Mouse (Mus musculus): ENCODE results near the gene Pknox1.

Pknox1 gene

GRCm38 (mm10) chr17:31556253-31556652, 8.3 kb upstream of the Pknox1 start:
- no peak for DNase-seq

DNA sequence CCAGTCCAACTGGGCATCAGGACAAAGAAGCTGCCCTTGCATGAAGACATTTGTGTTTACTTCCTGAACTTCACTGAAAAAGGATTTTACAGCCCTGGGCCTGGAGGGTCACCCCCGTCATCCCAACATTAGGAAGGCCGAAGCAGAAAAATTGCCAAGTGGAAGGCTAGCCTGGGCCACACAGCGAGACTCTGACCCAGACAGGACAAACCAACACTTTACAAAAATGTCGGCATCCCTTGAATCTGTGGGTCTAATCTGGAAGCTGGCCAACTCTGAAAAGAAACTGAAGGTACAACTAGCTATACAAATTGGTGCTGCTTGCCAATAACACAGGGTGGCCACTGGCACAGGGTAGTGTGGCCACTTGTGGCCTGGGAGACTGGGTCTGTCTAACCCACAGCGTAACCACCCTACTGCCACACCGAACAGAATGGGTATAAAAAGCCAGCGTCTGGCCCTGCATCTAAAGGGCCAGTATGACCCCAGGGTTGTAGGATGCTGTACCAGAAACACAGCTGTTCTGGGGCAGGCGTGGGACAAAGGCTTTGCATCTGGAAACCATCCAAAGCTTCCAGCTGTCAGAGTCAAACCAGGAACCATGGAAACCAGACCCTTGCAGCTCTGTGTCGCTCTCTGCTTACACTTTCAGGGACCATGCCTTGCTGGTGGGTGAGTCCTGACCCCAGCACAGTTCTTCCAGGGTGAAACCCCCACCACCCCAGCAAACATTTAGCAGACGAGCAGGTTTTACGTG, 7.2 kb upstream of the Pknox1 start:
- no peak for DNase-seq

DNA sequence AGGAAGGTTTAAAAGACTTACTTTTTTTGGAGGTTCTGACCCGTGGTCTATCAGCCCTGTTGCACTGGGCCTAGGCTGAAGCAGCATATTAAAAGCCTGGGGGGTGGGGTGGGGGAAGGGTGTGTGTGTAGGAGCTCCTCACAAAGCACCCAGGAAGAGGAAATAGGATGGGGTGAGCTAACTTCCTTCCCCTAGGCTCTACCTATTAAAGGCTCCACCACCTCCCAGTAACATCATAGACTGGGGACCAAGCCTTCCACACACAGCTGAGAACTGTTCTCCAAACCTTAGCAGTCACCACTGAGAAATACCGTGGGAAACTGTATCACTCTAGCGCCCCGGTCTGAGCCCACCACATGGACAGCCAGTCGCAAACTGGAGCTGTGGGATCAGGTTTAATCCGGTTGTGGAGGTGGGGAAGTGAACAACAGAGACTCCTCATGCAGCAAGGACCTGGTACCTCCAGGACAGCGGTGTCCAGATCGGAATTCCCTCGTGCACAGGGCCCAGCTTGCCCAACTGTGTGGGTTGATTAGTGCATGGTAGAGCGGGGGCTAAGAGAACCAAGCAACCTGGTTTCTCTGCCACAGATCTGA, 6.5 kb upstream of the Pknox1 start:
- no peak for DNase-seq

- no peak for DNase-seq
These were observed 5.3 kb upstream of the Pknox1 start for GRCm38 (mm10) chr17:31559021-31559789.

- DNase-seq, result peak; percentile 65 to 68
These were observed 911 bp upstream of the Pknox1 start for GRCm38 (mm10) chr17:31563632-31564014.

- no peak for DNase-seq
These were observed 265 bp downstream of the Pknox1 start for GRCm38 (mm10) chr17:31564858-31565140.

DNA sequence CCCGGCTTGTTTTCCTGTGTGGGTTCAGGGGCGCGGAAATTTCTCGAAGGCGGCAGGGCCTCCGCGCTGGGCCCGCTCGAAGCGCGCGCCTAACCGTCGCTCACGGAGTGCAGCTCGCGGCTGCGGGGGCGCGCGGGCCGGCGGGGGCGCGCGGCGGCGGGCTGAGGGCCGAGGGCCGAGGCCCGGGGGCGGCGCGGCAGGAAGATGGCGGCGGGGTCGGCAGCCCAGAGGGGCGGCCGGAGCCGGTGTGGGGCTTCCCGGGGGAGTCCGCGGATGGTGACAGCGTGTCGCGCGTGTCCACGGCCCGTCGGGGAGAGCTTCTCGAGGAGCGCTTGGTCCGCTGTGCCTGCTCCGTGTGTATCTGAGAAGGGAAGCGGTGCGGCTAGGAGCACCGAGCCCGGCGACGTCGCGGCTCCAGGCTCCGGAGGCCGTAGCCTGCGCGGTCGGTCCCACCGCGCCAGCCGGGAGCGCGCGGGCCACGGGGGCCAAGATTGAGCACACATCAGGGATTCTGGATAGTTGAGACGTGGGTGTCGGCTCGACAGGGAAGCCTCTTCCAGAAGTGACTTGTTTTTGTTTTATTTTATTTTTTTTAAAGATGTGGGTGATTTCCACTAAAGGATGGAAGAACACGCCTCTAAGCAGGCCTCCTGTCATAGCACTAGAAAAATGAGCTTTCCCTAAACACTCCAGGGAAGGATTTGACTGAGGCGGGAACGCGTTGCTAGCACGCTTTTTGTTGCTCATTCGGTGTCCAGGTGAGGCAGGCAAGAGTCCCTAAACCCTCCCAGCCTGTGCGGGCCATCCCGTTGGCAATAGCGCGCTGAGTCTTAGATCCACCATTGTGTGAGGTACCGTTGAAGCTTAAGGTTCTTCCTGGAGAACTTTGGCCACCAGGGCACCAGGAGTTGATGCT, 865 bp downstream of the Pknox1 start:
- peak; percentile 81 for DNase-seq

DNA sequence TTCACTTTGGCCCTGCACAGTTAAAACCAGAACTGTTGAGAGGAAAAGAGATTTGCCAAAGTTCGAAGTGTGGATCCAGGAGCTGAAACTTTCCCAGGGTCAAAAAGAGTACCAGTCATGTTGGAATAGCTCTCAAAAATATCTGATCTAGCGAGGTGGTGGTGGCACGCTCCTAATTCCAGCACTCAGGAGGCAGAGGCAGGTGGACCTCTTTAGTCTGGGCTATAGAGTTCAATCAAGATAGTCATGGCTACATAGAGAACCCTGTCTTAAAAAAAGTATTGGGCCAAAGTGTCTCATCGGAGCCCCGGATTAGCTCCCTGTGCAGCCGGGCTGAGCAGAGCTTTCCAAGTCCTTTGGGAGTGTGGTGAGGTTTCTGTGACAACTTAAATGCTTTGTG, 1.7 kb downstream of the Pknox1 start:
- no peak for DNase-seq

- DNase-seq, result no peak
These were observed 5.2 kb downstream of the Pknox1 start for GRCm38 (mm10) chr17:31569756-31570155.

DNA sequence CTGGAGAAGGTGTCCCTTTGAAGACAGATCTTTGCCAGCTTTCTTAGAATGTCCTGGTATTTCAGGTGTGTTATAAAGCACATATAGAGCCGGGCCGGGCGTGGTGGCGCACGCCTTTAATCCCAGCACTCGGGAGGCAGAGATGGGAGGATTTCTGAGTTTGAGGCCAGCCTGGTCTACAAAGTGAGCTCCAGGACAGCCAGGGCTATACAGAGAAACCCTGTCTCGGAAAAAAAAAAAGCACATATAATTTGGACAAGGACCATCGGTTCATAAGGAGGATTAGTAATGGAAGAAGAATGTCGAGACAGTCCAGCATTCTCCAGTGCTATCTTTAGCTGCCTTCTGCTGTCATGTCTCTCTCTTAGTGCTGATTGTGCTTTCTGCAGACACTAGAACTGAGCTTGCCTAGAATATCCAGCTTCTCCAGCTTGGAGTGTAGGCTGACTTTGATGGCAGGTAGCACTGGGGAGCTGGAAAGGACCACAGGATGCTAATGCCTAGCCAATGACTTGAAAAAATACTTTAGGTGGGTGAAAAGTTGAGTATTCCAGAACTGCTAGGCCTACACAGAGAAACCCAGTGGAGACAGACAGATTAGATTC, 5.9 kb downstream of the Pknox1 start:
- DNase-seq, result peak in 1 of 2 experiments; percentile 39

DNA sequence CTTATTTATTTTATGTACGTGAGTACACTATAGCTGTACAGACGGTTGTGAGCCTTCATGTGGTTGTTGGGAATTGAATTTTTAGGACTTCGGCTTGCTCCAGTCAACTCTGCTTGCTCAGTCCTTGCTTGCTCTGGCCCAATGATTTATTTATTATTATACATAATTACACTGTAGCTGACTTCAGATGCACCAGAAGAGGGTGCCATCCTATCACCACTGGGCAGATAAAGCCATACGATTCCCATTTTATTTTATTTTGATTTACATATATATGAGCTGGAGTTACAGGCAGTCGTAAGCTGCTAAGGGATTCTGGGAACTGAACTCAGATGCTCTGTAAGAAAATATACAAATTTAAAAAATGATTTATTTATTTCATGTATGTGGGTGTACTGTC, 7.2 kb downstream of the Pknox1 start:
- no peak for DNase-seq

DNA sequence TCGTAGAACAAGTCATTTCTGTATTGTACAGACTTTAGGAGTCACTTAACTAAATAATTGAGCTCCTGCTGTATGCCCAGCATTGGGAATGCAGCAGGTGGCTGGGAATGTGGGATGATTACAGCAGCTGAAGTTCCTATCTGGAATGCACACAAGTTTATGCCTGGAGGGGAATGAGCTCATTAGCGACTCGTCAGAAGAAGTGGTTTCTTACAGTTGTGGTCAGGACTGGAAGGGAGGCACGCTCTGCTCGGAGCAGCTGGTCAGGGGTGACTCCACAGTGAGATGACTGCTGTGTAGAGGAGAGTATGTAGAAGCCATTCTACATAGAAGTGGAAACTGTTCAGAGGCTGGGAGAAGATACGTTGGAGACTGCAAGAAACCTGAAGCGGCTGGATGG, 10.1 kb downstream of the Pknox1 start:
- DNase-seq, result no peak

- DNase-seq, result peak; percentile 80 to 84
These were observed 12.1 kb downstream of the Pknox1 start for GRCm38 (mm10) chr17:31576394-31577175.

- DNase-seq, result peak; percentile 52 to 68
These were observed 15.8 kb downstream of the Pknox1 start for GRCm38 (mm10) chr17:31580344-31580743.

GRCm38 (mm10) chr17:31583185-31583584, 18.7 kb downstream of the Pknox1 start:
- no peak for DNase-seq

DNA sequence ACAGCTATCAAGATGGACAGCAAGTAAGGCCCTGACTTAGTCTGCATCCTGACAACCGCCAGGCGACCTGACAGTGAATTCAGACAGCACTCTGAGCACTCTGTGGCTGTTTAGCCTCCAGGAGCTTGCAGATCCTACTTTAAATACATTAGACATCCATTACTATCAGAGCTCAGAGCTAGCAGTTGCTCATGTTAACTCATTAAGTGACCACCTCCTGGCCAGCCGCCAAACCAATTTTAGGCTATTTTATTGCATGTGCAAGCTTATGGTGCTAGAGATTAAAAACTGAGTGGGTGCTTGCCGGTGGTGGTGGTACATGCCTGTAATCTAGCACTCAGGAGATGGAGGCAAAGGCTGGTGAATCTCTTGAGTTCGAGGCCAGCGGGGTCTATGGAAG, 19.2 kb downstream of the Pknox1 start:
- no peak for DNase-seq

DNA sequence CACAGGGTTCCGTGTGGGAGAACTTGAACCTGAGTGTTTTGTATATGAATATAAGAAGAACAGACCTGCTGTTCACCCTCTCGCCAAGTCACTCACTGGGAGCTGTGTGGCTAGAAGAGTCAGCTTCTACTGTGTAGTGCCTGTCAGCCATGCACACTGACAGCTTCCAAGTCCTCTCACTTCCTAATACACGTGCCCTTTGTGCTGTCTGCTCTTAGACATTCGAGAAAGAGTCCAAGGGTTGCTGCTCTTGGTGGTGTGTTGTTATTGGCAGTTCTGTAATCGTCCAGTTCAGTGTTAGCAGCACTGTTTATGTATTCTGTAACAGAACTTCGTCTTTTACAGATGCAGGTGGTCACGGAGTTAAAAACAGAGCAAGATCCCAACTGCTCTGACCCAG, 23.6 kb downstream of the Pknox1 start:
- no peak for DNase-seq

- DNase-seq, result no peak
These were observed 24.2 kb downstream of the Pknox1 start for GRCm38 (mm10) chr17:31588726-31589125.

GRCm38 (mm10) chr17:31590846-31591245, 26.3 kb downstream of the Pknox1 start:
- no peak for DNase-seq

DNA sequence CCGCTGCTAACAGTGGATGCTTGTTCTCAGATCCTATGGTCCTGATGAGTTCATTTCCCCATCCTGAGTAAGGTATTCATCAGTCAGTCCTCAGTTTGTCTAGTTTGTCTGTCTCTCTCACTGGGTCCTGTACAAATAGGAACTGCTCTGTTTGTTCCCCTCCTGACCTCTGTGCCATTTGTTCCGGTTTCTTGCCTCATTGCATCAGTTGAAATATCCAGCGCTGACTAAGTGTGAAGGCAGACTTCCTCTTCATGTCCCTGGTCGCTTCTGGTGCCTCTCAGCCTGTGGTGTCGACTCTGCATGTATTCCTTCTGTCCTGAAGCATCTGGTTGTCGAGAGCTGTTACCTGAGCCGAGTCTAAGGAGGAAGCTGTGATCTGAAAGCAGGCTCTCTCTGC, 30.1 kb downstream of the Pknox1 start:
- no peak for DNase-seq

GRCm38 (mm10) chr17:31595077-31595476, 30.5 kb downstream of the Pknox1 start:
- DNase-seq, result no peak

- no peak for DNase-seq
These were observed 33.4 kb downstream of the Pknox1 start for GRCm38 (mm10) chr17:31597957-31598356.
